Mouse (Mus musculus): ENCODE data around the gene Prkcq.

Gene Prkcq

GRCm38 (mm10) chr2:11187166-11187565 is 15.3 kb downstream of the Prkcq start:
- no peak for DNase-seq

- no peak for DNase-seq
These were observed 16.4 kb downstream of the Prkcq start for GRCm38 (mm10) chr2:11188279-11188678.

DNA sequence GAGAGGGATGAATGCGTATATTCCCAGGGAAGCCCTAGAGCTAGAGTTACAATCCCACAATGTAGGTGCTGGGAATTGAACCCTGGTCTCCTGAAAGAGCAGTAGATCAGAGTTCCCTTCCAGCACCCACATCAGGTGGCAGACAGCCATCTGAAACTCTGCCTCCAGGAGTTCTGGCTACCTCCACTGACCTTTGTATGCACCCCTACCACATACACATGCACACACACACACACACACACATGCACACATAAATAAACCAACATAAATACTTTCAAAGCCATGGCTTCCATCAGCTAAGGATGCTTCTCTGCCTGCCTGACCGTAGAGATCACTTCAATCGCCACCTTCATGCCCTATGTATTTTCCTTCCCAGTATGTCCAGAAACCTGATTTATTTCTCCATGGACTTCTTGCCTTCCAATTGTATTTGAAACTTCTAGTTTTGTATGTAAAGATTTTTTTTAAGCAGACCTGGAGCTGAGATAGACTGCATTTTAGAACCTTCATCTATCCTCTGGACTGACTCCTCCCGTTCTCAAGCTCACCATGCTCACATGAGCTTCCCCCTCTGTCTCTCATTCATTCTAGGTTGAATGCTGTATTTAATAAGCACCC is 17.4 kb downstream of the Prkcq start:
- no peak for DNase-seq

DNA sequence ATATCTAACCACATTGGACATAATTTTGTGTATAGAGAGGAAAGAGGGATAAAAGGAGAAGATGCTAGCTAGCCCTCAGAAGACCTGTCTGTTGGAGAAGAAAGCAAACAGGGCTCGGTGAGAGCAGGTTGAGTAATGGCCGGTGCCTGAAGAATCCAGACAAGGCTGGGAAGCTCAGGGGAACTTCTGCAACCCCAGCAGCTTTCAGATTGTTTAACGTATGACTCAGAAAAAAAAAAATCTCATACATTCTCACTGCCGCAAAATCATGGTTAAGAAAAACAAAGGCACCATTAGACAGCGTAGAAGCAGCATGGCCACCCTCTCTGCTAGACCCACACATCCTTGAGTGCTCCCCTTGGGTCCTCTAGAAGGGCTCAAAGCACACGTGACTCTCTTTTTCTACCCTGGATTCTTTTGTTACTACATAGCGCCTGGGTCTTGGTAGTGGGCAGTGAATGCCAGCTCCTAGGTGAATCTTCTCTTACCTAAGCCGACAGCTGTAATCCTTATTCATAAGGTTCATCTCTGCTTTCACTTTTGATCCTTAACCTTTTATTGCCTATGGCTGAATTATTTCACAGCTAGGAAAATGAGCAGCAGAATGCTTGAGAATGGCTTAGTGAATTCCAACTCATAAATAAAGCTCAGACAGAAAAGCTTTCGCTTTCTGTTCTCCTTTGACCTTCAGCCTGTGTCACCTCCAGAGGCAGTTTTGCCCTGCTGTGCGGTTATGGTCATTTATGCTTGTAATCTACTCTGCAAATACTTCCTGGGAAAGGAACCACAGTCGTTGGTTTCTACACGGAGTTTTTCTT is 20.6 kb downstream of the Prkcq start:
- no peak for DNase-seq

DNA sequence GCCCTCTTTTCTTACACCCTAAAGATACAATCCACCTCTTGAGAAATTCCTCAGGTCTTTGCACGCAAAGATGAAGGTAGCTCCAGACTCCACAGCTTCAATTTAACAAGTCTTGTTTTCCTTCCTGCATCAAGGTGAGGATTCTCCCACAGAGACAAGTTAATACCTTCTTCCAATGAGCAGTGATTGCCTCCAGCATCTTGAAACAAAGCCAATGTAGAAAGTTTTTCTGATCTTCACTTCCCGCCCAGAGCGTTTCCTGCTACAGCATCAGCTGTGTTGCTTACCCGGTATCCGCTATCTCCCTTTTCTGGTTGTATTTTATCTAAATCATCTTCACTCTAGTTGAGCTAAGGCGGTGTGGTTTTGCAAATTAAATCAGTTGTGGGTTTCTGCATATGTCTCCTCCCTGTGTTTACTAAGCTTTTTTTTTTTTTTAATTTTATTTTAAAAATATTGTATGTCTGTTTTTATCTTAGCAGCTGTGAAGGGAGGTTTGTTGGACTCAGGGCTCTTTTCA is 21.3 kb downstream of the Prkcq start:
- no peak for DNase-seq

DNA sequence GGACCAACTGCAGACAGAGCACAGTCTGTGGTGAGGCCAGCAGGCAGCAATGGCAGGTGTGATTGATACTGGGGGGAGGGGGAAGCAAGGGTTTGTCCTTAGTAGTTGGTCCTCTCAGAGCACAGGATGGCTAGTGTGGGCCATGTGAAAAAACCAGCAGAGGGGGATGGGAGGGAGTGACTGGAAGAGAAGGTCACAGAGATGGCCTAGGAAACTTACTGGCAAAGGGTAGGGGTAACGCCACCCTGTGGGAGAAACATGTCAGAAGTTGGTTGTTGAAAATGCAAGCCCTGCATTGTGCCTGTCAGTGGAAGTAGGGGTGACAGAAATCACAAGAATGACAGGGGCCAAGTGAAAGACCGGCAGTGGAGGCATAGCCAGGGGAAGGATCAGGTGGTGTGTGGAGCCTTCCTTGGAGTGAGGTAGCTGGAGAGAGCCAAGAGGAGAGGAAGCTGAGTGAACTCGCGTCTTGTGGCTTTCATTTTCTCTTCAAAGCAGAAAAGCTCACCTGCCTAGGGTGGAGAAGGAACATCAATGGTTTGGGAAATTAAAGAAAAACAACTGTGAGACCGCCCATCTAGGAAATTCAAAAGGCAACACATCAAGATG is 22.9 kb downstream of the Prkcq start:
- DNase-seq: no peak

GRCm38 (mm10) chr2:11196071-11196470 is 24.2 kb downstream of the Prkcq start:
- no peak for DNase-seq

- no peak for DNase-seq
These were observed 25.1 kb downstream of the Prkcq start for GRCm38 (mm10) chr2:11196952-11197559.

DNA sequence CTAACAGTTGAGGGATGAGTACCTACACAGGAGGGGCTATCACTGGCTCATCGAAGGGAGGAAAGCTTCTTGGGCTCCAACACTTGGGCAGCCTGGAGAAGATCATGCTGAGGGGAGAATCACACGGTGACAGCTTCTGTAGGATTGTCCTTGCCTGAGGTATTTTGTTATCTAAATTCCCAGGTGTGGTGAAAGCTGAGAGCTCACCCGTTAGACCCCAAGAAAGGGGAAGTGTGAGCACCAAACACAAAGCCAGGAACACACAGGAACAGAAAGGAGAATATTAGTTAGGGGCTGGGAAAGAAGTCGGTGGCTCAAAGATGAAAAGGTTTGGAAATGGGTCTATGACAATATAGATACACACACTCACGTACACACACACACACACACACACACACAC is 27.7 kb downstream of the Prkcq start:
- no peak for DNase-seq

DNA sequence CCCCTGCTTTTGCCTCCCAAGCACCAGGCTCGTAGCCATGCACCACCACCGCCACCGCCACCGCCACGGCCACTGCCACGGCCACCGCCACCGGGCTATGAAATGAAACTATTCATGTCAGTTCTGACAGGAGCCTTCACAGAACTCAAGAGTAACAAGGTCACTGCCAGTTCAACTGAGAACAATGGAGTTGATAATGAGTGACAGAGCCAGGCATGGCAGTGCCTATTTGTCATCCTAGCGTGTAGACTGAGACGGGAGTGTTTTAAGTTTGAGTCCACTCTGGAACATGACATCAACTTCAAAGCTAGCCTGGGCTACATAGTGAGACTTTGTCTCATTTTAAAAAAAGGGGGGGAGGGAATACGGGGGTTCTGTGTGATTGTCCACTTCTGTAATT is 30.9 kb downstream of the Prkcq start:
- DNase-seq: no peak

DNA sequence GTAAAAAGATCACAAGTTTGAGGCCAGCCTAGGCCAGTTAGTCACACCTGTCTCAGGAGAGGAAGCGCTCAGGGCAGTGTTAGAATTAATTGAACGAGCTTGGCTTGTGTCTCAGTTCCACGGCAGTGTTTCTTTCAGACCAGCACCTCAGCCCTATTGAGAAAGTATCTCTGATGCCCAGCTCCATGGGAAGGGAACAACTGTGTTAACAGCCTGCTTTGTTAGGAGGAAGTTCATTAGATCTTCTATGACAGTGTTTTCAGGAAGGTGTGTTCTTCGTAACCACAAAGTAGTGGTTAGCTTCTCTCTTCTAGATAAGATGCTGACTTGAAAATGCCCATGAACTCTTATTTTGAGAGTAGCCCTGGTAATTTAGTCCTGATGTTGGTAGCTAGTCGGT is 31.4 kb downstream of the Prkcq start:
- no peak for DNase-seq

DNA sequence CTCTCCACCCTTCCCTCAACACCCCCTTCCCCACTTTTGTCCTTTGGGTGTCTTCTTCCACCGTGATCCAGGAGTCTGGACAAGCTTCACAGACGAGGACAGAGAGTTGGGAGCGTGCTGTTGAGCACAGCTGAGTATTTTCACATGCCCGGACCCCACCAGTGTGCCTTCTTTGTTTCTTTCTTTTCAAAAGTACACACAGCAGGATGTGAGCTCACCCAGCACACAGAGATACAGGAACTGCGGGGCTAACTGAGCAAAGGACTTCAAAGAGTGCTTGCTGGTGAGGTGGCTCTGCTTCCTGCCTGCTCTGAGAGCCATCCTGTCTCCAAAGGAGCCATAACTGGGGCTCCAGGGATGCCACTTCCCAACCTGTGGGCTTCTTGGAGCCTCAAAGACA is 32.3 kb downstream of the Prkcq start:
- DNase-seq: no peak

GRCm38 (mm10) chr2:11204961-11205360 is 33.1 kb downstream of the Prkcq start:
- DNase-seq: no peak

GRCm38 (mm10) chr2:11205720-11206119 is 33.8 kb downstream of the Prkcq start:
- no peak for DNase-seq

- DNase-seq: no peak
These were observed 36.4 kb downstream of the Prkcq start for GRCm38 (mm10) chr2:11208263-11208662.

DNA sequence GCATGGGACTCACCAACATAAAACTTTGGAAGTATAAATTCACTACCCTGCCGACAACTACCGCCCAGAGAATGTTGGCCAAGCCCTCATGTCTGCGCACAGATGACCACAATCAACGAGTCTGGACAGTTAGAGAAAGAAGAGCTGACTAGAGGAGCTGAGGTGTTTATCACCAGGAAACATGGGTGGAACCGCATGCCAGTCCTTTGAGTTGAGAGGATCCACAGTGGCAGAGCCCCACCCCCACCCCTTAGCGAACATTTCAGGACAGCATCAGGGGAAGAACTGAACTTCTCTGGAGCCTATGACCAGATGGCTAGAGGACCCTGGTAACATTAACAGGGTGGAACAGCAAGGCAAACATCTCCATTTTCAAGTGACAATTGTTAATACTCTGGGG is 37.4 kb downstream of the Prkcq start:
- DNase-seq: no peak

DNA sequence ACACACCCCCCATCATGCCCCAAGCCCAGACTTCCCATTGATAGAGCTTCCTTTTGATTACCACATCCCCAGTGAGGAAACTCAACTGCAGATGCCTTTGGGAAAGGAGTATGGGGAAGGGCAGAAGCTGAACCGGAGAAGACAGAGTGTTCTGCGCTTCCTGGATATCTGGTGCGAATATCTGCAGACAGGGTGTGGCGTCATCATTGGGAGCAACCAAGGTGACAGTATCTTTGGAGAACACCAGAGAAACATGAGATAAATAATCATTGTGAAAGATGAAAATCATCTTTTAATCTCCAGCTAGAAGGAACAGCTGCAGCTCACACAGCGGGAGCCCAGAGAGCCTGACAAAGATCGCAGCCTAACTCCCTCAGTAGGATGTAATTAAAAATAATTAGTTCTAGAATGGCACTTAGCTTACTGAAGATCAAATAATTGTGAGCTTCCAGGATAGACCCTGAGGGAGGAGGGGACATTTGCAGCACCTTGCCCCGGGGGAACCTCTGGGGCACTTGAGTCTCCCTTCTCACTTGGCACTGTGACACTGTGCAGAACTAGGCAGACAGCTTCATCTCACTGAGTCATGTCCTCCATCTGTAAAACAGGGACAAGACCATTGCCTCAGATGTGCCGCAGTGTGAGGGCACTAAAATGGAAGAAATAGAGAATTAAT is 38.5 kb downstream of the Prkcq start:
- no peak for DNase-seq

DNA sequence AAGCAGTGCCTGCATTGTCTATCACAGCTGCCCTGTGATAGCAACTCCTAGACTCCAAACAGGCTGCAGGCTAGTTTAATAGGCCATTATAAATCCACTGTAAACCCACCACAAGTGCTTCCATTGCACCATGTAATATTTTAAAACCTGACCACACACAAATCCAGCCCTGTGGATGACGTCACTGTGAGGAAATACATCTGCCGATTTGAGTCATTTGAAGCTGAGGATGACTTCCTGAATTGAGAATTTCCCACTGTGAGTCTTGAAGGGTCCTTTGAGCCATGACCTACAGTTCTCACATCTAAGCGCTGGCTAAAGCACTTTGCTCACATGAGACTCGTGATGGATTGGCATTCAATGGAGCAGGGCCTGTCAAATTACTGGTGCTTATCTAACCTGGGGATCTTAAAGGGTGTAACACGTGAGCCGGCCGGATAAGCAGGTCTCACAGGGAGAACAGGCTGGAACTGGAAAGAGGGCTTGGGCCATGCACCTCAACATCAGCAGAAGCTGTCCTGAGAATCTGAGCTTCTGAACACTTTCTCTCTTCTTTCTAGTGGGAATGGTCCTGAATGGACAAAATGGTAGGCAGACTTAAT is 40.2 kb downstream of the Prkcq start:
- no peak for DNase-seq

GRCm38 (mm10) chr2:11216421-11216820 is 44.5 kb downstream of the Prkcq start:
- no peak for DNase-seq

DNA sequence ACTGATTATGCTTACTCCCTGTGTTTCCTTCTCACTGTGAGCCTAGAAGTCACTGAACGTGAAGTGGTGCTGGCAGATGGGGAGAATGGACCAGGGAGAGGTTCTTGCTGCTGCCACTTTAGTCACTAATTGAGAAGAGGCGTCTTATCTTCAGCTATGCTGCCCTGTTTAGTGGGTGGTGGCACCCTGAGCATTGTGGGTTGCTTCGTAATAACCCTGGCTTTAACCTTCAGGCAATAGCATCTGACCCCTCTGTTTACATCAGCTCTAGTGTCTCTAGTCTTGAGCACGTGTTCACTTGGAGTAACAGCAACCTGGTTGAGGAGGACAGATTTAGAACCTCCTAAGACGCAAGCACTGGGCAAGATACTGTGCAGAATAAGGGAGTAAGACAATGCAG is 44.9 kb downstream of the Prkcq start:
- DNase-seq: no peak

- DNase-seq: no peak
These were observed 46.2 kb downstream of the Prkcq start for GRCm38 (mm10) chr2:11218122-11218521.

DNA sequence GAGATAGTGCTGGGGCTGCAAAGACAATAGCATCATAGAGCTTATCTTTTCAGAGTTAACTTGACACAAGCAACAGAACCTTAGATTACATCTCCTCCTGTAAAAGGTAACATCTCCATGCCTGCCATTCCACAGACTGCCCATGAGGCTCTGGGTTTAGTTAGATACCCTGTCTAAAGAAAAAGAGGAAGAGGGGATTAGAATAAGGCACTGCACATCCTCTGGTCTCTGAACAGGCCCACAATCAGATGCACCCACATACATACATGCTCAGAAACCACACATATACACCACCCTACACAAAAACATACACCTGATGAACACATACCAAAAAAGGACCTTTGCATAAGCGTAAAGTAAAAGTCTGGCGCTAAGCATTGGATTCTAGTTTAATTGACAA is 47.4 kb downstream of the Prkcq start:
- no peak for DNase-seq
